Mouse (Mus musculus) left cerebral cortex, adult 18-20 months (tissue): ENCODE data around the gene Tcp11. TPM values are rescaled to one million over a fixed set of nuclear protein-coding genes. Genes with fewer than 3 reads are reported as not detected.

Experiments
- DNase-seq, 2 experiments: peaks; one replicate each; pipeline ENCODE4 v3.0.0; 2021 to 2022; ENCODE audit warnings: low spot score in 2 of 2, mixed read lengths in 1 of 2
- total RNA-seq, 2 experiments: library from RNA; stranded (reverse); gene quantifications; 2 replicates each; pipeline ENCODE4 v1.2.3; 2021

Gene Tcp11
- total RNA-seq, 2 experiments from 2014 or later, result 0.68 to 1.1 TPM

DNA sequence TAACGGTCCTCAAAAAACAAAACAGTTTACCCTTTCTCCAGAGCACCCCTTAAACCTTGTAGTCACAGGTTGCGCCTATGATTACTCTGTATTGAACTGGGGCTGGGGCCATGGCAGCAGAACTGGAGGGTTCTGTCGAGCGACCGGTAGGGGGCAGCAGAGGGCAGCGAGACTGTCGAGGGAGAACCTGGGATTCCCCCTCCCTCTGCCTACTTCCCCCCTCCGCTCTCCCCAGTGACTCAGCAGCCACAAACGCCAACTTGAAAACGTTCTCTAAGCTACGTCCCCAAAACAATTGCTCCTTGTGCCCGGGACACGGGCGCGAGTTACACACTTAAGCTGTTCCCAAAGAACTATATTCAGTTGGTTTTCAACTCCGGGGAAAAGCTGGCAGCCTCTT is 4.5 kb upstream of the Tcp11 start:
- peak; percentile 89 to 94 for DNase-seq

DNA sequence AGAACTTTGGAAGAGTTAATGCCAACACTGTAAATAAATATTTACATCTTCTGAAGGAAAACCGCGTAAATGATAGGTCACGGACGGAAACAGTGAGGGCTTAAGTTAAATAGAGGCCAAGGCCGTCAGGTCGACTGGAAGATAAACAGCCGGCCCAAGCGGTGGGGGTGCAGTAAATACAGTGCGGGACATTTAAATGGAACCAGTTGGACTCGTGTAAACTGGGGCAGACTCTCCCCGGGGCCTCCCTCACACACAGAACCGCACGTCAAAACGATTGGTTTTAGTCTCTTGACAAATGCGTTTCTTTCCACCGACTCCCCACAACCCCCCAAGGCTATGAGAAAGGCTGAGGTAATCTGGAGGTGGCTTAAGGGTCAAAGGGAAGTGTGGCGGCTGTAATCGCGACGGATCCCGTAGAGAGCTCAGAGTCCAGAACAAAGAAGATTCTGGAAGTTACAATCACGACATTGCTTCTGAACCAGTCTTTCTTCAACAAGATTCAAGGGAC is 4.0 kb upstream of the Tcp11 start:
- DNase-seq, result no peak

DNA sequence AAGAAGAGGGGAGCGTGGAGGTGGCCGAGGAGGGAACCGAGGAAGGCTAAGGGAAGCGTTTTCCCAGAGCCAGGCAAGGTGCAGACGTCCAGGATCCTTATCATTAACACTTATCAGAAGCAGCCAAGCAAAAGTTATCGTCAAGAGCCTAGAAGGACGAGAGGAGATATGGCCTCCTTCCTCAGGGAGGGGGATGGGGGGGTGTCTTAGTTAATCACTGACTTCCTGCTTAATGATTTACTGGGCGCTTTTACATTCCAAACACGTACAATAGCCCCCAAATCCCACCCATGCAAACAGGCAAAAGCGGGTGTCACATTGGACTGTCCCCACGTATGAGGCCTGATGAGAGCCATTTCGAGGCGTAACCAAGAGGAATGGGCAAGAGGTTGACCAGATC is 2.4 kb upstream of the Tcp11 start:
- no peak for DNase-seq

DNA sequence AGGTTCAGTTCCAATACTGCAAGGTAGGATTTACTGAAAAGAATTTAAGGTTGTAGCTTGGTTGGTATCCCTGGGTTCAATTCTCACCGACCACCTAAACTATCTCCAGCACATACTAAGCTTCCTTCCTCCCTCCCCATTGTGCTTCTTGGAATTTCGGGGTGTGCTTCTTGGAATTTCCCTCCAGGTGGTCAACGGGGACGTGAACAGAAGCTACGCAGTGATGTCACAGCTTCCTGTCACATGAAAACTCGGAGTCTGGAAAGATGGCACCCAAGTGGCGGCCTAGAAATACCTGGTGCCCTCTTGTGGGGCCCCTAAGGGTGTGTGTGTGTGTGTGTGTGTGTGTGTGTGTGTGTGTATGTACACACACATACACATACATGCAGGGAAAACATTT is 1.4 kb upstream of the Tcp11 start:
- no peak for DNase-seq

DNA sequence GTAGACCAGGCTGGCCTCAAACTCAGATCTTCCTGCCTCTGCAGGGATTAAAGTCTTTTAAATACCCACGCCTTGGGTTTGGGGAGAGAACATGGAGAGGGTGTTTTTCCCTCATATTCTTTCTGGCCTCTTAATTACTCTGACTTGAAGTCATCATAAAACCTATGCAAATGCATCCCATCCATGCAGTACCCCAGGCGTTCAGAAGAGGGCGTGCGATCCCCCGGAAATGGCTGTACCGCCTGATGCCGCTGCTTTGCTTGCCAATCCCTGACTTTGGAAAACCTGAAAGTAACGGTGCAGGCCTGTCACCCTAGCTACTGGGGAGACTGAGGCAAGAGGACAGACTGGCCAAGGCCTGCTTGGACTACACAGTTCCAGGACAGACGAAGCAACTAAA is 946 bp upstream of the Tcp11 start:
- peak in 1 of 2 experiments; percentile 53 for DNase-seq

DNA sequence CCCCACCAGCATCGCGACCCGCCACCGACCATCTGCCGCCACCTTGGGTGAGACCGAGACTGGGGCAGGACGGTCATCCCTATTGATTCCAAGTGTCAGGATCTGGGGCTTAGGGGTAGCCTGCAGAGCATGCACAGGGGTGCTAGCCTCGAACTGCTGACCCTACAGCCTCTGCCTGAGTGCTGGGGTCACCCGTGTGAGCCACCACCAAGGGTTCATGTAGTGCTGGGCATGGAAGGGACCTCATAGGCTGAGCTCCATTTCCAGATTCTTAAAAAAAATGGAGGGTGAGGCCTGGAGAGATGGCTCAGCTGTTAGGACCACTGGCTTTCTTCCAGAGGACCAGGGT is 352 bp upstream of the Tcp11 start:
- DNase-seq, result no peak

DNA sequence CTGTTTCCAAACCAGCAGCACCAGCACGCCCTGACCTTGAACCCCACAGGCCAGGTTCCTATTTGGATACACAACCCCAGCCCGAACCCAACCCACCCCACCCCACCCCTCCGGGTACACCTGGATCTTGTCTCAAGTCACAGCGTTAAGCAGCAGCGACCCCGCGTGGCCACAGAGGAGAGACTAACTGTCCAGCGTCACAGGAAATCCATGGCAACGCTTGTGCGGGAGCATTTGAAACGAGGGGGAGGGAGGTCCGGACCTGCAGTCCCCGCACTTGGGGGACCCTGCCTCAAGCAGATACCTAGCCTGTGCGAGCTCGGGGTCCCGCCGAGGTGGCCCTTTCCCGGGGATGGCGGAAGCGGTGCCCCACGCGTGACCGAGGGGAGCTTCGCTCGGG is 821 bp downstream of the Tcp11 start:
- DNase-seq, result peak; percentile 87 to 90

DNA sequence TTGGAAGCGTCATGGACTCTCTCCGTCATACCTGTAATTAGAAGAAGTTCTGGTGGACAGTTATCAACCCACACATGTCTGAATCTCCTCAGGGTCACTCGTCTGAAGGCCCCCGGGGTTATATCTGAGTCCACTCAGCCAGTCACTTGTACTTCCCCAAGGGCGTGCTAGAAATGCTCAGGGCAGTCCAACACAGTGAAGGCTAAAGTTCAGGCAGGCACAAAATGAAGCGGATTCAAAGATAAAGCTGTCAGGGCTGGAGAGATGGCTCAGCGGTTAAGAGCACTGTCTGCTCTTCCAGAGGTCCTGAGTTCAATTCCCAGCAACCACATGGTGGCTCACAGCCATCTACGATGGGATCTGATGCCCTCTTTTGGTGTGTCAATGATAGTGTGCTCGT is 2.4 kb downstream of the Tcp11 start:
- no peak for DNase-seq

DNA sequence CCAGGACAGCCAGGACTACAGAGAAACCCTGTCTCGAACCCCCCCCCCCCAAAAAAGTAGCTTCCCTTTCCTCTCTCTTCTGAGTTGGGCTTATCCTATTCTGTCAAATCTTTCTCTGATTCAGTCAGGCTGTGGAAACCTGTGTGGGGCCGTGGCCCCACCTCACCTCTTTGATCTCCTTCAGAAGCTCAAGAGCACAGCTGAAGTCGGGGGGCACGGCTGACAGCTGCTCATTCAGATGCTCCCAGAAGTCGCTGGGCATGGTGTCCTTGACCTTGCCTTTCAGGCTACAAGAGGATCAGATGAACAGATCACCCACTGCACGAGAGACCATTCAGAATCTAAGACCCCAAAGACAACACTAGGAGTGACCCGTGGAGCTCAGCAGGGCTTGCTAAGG is 6.0 kb downstream of the Tcp11 start:
- no peak for DNase-seq

DNA sequence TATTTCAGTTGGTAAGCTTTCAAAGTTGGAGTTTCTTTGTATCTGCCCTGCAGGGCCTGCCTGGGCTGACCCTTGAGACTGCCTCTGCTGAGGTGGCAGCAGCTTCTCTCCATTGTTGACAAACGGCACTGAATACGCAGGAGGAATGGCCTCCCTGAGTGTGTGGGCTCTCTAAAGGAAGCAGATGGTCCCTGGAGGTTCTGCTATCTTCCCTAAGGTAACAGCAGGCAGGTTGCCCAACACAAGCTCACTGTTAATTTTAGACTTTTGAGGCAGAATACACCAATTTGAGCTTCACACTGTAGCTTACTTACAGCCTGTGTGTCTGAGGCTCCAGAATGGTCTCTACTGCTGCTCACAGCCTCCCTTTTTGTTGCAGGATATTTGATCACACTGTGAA is 7.7 kb downstream of the Tcp11 start:
- peak in 1 of 2 experiments; percentile 40 for DNase-seq

DNA sequence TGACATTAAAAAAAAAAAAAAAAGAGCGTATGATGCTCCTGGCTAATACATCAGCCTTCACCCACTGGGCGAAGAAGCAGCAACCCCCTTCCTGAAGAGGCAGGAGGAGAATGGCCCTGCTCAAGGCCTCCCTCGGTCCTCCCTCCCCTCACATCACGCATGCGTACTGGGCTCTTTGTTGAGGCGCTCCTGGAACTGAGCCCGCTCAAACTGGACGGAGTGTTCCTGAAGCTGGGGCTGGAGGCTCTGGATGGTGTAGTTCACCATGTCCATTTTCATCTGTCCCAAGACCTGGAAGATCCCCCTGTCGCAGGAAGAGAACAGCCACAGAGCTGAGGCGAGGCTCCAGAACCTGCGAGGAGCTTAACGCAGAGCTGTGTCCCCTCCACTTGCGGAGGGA is 10.2 kb downstream of the Tcp11 start:
- no peak for DNase-seq

DNA sequence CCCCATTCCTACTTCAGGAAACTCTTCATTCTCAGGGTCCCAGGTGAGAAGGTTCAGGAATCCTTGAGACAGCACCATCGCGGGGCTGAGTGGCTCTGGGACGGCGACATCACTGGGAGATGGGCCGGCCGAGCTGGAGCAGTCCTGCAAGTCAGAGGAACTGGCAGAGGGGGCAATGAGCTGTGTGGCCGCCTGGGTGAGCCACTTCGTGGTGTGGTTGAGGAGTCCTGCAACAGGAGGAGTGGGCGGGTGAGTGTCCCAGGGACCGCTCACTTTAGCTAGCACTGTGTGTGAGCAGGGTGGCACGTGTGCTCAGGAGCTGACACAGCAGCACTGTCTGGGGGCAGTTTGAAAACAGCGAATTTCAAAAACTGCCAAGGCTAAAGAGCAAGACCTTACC is 11.0 kb downstream of the Tcp11 start:
- DNase-seq, result no peak

DNA sequence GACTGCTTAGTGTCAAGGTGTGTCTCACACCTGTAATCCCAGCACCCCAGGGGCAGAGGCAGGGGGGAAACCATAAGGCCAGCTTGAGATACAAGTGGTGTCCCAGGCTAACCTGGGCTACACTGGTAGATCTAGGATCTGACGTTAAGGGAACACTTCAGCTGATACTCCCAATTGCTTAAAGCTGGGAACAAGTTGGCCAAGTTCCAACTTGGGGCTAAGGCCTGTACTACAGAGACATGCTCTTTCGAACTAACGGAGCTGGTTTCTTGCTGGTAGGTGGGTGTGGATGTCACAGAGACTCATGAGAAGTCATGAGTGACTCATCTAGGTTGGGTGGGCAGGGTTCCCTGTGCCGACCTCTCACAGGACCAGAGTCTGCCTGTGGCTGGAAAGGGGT is 13.1 kb downstream of the Tcp11 start:
- DNase-seq, result no peak

DNA sequence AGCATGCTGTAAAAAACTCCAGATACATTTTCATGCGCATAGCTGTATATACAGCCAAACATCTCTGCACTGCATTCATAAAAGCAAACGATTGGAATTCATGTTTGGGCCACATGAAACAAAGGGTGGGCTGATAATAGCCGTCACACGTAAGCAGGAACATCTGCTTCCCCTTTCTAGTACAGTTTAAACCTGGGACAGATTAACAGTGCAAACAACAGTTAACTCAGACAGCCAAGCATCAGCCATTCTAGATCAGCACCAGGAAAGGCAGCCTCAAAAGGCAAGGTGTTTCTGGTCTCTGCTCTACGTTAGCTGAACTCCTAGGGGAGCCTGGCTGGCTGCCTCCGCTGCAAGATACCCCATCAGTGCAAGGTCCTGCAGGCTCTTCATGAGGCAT is 17.3 kb downstream of the Tcp11 start:
- DNase-seq, result no peak

DNA sequence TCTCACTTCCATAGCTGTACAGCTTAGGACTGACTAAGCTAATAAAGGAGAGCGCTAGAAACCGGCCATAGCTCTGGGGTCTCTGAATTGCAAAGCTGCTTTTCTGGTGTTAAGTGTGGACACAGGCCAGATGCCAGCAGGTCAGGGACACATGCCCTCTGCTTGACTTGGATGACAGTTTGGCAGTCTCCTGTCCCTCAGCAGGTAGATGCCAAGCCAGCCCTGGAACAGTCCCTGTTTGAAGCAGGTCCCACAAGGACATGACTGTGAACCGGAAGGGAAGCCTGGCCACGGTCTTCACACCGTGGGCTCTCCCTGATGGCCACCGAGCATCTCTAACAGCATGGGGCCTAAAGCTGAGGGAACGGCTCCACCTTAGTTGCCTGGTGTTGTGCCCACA is 17.7 kb downstream of the Tcp11 start:
- no peak for DNase-seq

DNA sequence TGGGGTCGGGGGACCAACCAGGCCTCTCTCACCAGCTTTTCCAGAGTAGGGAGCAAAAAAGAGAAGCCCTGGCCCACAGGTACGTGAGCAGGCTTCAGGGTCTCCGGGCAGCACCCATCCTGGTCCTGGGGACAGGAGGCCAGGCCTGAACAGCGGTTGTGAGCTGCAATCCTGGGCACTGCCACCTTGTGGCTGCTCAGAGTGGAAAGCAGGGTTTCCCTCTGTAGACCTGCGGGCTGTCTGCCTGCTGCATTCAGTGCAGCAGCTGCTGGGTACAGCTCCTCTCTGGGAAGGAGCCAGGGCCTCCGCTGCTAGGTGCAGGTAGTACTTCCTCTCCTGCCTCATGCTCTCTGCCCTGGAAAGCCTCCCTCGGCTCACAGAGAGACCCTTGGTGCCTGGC is 19.0 kb downstream of the Tcp11 start:
- DNase-seq, result peak; percentile 44 to 55

DNA sequence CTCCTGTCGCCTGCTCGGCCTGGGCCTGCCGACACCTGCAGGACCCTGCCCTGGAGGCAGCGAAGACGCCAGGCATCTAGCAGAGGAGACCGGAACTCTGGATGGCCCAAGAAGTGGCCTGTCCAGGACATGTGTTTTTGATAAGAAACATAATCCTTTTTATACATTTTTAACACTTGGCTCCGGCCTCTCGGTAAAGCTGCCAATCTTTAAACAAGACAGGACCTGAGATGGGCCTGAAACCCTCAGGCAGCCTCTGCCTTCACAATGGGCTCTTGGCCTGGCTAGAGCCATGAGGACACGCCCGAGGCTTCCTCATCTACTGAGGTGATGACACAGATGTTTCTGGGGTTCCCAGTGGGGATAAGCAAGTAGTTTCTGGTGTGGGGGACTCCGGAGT is 19.8 kb downstream of the Tcp11 start:
- DNase-seq, result no peak

DNA sequence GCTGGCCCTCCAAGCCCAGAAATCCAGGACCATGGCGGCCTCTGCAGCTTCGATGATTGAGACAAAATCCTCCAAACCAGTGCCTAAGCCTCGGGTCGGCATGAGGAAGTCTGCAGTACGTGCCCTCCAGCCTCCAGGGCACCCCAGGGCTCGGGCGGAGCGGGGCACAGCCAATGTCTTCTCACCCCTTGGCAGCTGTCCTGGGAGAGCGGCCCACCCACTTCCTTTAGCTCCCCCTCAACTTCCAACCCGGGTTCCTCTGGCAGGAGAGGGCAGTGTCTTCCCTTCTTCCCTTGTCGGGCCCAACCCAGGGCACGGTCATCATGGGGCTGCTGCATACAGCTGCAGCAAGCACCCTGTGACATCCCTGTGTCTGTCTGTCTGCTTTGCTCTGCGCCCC is 22.1 kb downstream of the Tcp11 start:
- no peak for DNase-seq

DNA sequence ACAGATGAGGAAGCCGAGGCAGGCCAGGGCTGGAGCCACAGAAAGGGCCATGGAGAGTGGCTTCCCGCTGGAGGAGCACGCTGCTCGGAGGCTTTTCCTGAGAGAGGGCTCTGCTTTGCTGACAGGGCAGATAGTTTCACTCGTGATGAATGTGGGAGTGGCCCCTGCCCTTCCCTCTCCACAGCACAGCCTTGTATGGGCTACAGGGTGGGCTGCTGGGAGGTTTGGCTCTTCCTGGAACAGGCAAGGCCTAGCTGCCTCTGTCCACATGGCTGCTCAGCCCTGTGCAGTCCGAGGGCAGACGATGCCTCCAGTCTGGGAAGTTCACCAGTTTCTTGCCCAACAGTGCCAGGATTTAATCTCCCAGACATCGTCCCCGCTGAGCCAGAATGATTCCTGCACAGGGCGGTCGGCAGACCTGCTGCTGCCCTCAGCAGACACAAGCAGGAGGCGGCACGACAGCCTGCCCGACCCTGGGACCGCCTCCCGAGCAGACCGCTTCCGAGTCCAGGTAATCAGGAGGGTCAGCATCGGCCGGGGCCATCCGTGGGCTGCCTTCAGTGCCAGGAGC is 28.1 kb downstream of the Tcp11 start:
- DNase-seq, result no peak

DNA sequence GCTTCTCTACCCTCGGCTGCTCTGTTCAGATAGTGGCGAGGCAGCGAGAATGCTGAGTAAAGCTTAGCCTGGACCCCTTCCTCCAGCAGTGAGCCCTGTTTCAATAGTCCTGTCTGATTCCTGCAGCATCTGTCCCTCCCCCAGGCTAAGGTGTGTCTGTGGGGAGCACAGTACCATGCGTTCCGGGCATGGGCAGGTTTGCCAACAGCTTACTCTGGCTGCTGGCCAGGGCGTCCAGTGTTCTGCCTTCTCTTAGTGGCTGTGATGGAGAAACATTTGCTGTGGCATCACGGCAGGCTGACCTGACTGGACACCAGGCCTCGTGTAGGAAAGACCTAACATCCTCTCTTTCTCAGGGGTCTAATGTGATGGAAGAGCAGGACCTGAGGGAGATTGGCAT is 30.2 kb downstream of the Tcp11 start:
- no peak for DNase-seq

DNA sequence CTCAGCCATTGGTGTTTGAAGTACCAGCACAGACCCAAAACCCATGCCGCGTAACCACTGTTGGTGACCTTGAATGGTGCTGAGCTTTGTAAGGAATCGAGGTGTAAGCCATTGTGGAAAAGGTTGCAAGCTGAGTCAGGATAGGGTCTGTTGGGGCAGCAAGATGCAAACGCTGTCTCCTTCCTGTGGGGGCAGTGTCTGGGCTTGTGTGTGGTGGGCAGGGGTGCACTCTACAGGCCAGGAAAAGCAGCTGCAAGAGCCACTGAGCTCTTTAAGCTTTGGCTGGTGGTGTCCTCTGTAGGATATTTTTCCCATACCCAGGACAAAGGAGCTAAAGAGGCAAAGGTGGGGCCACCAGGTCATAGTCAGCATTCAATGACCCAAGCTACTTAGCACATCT is 32.0 kb downstream of the Tcp11 start:
- no peak for DNase-seq

DNA sequence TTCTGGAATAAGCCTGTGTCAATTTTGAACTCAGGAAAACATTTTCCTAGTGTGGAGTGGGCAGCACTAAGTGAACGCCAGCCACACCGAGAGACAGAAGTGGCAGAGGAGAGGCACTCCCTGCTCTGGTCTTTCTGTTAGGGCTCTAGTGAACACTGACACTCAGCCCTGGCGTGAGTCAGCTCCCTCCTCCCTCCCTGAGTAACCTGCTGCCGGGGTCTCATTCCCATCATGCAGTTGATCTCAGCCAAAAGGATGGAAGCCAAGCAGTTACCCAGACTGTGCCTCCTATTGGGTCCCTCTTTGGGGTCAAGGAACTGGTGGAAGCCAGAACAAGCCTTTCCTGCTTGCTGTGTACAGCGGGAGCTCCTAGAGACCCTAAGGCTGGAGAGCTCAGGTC is 32.9 kb downstream of the Tcp11 start:
- DNase-seq, result no peak

DNA sequence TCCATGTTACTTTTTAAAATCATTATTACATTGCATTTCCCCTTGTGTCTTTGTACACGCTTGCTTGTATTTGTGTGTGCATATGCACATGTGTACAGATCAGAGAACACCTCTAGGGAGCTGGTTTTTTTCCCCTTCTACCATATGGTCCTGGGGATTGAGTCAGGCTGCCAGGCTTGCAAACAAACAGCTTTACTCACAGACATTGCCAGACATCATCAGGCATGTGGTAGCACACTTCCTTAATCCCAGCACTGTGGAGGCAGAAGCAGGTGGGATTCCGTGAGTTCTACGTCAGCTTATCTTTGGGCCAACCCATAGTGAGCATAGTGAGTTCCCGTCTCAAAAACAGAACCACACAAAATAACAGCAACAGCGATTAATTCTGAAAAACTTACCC is 33.4 kb downstream of the Tcp11 start:
- DNase-seq, result no peak

DNA sequence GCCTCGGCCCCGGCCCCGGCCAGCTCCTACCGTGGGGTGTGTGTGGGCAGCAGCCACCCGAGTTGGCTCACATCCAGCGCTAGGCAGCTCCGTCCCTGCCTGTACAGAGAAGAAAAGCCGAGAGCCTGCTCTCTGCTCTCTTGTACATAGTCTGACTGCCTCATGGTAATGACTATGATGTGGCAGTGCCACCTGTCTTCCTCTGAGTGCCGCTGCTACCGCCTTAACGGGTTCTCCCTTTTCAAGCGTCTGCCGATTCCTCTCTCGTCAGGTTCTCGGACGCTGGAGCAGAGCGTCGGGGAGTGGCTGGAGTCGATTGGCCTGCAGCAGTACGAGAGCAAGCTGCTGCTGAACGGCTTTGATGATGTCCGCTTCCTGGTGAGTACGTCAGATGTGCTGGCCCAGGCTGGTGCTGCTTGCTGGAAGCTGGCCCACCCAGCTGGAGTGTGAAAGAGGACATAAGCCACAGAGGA is 38.1 kb downstream of the Tcp11 start:
- DNase-seq, result peak; percentile 55 to 67
